Mouse (Mus musculus): ENCODE data around the gene Rpl24.
A peak's percentile ranks its signal among the peaks of the same experiment; 100 is the strongest.
"Not testable (repeated sequence)": the region's sequence is repeated elsewhere in the genome, so short reads cannot be mapped to it uniquely, and the experiment has no call there.

Rpl24 gene

DNA sequence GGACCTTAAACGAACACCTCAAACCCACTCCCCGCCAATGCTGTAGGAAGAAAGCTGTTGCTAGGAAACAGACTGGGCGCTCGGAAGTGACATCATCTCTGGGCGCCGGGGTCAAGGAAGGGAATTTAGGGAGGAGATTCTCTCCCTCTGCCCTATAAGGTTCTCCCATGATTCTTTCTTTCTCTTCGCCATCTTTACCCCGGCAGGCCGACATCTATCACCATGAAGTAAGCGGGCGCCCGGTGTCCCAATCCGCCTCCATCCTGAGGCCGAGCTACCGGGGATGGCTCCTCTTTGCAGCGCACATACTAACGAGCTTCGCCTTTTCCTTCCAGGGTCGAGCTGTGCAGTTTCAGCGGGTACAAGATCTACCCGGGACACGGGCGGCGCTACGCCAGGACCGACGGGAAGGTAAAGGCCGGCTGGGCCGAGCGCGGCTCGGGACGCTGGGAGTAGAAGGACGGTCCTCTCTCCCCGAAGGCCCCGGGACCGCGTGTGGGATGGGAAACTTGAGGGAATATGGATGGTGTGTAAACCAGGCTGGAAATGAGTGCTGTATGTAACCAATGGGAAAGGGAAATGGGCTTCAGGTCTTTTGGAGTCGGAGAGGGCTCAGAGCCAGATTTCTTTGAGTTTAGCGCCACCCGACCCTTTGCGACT lies at the start of gene Rpl24:
Rpl24 (plus strand) TSS at position 64 of the 660 bp plus-strand sequence.
- DNase-seq = peak; percentile 95

GRCm38 (mm10) chr16:55922079-55922478 lies 44.0 kb upstream of the Rpl24 start:
- DNase-seq = no peak

DNA sequence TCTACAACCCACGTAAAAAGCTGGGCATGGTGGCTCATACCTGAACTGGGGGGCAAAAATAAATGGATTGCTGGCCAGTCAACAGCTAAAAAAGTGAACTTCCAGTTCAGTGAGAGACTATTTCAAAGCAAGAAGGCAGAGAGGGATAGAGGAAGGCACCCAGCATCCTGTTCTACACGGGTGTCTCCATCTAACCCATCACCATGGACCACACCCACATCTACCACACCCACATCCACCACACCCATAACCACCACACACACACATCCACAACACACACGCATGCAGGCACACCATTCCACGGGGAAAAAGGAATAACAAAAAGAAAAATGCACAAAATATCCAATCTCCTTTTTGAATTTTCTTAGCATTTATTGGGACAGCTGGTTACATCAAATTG lies 42.1 kb upstream of the Rpl24 start:
- DNase-seq = no peak

DNA sequence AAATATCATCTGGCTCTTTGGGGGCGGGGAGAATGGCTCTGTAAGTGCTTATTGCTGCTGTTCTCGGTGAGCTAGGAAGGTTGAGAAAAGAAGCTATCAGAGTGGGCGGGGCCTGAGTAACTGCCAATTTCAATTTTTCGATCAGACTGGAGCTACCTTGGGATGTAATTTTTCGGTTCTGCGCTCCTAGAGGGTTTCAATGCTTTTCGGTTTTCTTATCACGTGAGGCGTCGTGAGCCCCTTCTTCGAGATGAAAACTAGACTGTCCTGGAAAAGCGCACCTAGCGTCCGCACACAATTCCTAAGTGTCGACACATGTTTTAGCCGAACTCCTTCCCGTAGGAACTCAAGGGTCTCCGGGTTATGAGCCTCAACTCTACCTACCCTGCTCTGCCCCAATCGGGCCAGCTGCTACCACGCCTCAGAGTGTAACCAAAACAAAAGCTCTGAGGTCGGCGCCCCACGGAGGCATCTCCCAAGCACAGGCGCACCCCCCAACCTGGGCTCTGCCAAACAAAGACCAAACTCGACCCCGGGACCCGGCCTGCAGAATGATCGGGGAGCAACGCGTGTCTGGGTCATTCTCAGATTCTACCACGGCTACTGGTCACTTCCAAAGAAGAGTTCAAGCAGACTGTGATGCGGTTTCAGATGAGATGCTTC lies 32.3 kb upstream of the Rpl24 start:
- peak; percentile 26 for DNase-seq

DNA sequence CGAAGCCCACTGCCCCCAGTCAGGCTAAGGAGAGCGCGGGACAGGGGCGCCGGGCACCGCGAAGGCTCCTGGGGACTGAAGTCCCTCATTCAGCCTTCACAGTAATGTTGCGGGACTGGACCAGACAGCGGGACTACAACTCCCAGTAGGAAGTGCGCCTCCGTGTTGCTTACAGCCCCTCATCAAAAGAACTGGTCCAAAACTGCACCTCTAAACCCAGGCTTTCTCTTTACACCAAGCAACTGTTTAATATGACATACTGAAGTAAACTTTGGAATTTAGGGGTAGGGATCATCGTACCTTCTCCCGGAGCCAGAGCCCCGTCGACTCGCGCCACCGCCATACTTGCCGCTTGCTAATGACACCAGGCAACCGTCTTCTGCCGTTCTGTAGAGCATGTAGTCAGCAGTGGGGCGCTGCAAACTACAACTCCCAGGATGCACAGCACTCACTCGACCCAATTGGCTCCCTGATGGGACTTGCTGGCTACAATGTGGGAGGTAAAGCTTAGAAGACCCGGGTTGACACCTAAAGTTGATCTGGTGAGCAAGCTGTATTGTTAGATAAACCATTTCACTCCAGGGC lies 31.5 kb upstream of the Rpl24 start, which contains the start of gene Cep97:
Cep97 (minus strand) TSS at position 403 of the 585 bp plus-strand sequence.
- DNase-seq = peak; percentile 79

DNA sequence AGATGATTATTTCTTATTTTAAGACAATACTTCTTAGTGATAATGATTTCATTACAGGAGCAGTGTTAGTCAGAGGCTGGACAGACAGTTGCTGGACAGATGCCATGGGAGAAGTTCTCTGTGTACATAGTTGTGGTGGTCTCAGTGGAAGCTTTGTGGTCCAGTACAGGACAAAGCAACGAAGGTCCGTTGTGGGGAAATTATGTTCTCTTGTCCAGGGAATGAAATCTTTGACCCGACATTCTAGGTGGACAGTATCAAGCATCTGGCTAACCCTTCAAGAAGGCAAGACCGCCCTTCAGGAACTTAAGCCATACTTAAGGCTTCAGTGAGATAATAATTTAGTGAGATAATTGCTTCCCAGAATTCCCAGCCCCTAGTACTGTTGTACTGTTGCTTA lies 27.3 kb upstream of the Rpl24 start:
- no peak for DNase-seq

- DNase-seq = no peak
Measured at GRCm38 (mm10) chr16:55939703-55940102, 26.4 kb upstream of the Rpl24 start.

DNA sequence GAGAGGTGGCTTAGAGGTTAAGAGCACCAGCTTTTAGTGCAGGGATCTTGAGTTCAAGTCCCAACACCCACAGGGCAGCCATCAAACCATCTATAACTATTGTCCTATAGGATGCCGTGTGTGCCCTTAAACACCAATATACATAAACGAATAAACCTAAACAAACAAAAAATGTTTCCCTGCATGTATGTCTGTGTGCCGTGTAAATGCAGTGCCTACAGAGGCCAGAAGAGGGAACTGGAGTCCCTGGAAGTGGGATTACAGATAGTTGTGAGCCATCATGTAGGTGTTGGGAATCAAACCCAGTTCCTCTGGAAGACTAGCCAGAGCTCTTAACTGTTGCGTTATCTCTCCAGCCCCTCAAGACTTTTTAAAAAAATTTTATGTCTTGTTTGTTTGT lies 25.3 kb upstream of the Rpl24 start:
- DNase-seq = no peak

- DNase-seq = no peak
Measured at GRCm38 (mm10) chr16:55947266-55947665, 18.8 kb upstream of the Rpl24 start.

DNA sequence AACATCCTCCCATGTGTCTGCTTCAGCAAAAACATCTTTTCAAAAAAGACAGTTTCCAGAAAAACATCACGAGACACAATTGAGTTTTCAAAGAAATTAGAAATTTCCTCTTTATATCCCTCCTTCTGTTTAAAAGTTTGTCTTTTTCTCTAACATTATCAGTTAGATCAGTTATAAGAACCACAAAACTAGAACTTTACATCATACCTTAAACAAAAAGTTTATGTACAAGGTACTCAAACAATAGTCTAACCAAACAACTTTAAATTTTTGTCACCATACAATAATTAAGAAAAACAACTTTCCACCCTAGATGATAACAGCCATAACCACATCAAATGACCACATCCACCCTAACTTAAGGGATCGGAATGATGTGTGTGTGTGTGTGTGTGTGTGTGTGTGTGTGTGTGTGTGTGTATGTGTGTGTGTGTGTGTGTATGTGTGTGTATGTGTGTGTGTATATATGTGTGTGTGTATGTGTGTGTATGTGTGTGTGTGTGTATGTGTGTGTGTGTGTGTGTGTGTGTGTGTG lies 18.1 kb upstream of the Rpl24 start:
- DNase-seq = not testable (repeated sequence)

GRCm38 (mm10) chr16:55948963-55949362 lies 17.1 kb upstream of the Rpl24 start:
- DNase-seq = no peak

- no peak for DNase-seq
Measured at GRCm38 (mm10) chr16:55950462-55950861, 15.6 kb upstream of the Rpl24 start.

DNA sequence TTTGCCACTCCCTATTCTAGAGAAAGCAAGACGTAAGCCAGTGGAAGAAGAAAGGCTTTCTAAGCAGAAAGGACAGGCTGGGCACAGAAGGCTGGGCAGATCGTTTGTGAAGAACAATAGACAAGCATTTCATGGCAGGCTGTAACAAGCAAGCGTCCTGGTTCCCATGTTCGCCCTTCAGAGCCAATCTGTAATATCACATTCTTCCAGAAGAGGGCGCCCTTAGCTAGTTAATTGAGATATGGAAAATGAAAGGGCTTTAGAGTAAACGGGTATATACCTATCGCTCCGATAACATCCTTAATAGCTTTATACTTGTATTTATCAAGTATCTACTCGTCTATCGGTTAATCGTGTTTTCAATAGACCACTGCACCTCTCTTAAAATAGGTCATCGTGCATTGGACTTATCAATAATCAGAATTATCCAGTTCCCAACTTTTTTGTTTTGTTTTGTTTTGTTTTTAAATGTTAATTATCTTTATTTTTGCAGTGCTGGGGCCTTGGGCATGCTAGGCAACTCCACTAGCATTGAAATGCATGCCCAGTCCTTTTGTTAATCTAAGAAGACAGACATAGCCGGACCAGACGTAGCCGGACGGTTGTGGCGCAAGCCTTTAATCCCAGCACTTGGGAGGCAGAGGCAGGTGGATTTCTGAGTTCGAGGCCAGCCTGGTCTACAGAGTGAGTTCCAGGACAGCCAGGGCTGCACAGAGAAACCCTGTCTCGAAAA lies 15.0 kb upstream of the Rpl24 start:
- peak; percentile 70 for DNase-seq

DNA sequence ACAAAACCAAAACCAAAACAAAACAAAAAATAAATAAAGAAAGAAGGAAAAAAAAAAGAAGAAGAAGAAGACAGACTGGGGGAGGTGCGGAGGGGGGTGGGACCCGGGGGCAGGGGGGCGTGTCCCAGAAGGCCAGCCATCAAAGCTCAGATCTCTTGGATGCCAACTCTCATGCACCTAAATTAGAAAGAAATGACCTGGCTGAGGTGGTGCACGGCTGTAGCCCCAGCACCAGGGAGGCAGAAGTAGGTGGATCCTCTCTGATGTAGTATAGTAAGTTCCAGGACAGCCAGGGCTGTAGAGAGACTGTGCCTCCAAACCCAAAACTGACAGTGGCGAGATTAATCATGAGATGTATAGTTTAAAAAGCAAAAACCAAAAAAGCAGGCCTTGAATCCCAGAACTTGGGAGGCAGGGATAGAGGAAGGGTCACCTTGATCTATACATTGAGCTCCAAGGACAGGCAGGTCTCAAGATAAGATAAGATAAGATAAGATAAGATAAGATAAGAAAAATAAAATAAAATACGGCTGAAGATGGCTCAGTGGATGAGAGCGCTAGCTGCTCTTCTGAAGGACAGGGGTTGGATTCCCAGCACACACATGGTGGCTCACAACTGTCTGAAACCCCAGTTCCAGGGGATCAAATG lies 14.3 kb upstream of the Rpl24 start:
- no peak for DNase-seq

GRCm38 (mm10) chr16:55952771-55953170 lies 13.3 kb upstream of the Rpl24 start:
- no peak for DNase-seq

GRCm38 (mm10) chr16:55954196-55954595 lies 11.9 kb upstream of the Rpl24 start:
- DNase-seq = not testable (repeated sequence)

GRCm38 (mm10) chr16:55963068-55963467 lies 3.0 kb upstream of the Rpl24 start:
- not testable (repeated sequence) for DNase-seq

GRCm38 (mm10) chr16:55964126-55964949 lies 1.7 kb upstream of the Rpl24 start:
- no peak for DNase-seq

DNA sequence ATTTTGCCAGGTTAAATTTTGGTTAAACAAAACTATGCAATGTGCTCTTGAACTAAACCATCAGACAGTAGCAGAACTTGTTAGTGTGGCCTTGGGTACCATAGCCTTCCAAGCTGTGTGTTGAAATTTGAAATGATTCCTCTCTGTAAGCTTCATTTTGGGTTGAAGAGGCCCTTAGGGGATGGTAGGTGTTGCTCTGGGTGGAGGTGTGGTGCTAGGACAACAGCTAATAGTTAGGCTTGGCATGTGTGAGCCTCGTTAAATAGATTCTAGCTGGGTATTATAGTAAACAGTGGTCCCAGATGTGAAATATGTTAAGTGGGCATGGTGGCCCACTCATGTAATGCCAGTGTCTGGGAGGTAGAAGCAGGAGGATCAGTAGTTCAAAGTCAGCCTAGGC lies 1.1 kb downstream of the Rpl24 start:
- no peak for DNase-seq

DNA sequence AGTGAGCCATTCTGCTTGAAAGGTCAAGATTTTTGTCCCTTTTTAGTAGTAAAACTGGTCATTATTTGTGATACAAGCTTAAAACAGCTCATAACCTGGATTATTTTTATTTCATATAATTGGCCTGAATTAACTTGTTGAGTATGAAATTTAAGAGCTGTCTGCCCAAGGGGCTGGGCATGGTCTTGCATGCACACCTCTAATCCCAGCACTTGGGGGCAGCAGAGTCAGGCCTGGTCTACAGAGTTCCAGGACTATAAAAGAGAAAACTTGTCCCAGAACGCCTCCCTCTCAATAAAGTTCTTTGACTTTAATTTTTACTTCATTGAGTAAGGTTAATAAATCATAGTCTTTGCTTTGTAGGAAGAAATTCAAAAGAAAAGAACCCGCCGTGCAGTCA lies 3.1 kb downstream of the Rpl24 start:
- DNase-seq = peak; percentile 28

GRCm38 (mm10) chr16:55970416-55970815 lies 4.3 kb downstream of the Rpl24 start:
- DNase-seq = no peak
